Mouse (Mus musculus): ENCODE measurements around the gene Tmem164.
"Not testable (repeated sequence)": the region's sequence is repeated elsewhere in the genome, so short reads cannot be mapped to it uniquely, and the experiment has no call there.

Gene Tmem164

DNA sequence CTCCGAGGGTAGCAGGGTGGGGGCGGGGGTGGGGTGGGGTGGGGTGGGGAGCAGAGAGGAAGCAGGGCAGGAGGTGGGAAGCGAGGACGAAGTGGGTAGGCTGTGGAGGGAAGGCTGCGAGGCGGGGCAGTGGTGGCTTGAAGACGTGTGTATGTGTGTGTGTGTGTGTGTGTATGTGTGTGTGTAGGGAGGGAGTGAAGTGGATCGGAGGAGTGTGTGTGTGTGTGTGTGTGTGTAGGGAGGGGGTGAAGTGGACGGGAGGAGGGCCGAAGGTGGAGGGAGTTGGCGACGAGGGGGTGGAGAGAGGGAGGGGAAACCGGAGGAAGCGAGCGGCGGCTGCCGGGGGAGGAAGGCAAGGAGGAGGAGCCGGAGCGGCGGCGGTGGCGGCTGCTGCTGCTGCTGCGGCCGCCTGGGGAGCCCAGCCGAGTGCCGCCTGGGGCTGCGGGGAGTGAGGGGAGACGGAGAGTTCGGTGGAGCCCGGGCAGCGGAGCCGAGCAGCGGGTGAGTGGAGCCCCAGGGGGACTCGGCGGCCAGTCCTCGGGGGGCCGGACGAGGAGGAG lies at the start of gene Tmem164:
TSS of gene Tmem164 (plus strand) at position 351 of the 560 bp plus-strand sequence.
- DNase-seq (ENCODE audit: extremely low read depth, insufficient read length, low spot score) = peak; percentile 89

DNA sequence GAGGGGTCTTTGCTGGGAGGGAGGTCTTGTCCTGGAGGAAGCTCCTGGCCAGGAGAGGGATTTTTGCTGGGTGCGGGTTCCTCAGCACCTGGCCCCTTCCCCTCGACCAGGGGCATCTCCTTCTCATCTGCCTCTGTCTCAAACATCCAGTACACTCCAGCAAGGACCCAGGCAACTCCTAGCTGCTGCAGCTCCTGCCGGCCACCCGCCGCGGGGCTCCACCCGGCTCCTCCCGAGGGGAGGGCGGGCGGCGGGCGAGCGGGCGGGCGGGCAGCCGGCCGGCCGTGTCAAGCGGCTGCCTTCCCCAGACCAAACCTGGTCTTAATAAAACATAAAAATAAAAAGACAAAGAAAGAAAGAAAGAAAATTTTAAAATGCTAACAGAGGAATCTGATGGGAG lies 48.2 kb upstream of the Tmem164 start:
- not testable (repeated sequence) for DNase-seq (ENCODE audit: extremely low read depth, insufficient read length, low spot score)

- no peak for DNase-seq (ENCODE audit: extremely low read depth, insufficient read length, low spot score)
Measured at GRCm38 (mm10) chrX:142647202-142647601, 34.0 kb upstream of the Tmem164 start.

DNA sequence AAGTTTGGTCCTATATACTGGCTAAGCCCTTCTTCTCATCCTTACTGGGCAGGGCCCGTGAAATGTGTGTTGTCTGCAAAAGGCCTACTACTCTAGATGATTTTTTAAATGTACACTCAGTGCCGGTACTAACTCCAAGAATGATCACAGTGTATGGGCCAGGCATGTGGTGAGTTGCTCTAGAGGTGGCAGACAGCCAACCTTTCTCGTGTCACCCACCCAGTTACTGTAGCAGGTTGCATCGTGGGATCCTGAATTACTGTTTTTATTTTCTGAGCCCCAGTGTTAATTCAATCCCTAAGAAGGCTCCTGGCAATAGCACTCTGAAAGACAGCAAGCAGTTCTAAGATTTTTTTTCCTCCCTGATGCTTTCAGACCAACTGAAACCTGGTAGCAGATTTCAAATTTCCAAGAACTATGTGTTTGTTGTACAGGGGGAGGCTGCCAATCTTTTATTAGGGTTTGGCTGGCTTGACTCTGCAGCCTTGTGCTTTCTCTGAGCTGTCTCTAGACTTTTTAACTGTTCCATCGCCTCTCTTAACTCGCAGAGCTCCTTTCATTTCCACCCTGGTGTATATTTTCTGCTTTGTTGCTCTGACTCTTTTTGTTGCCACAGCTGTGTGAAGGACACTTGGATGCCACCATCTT lies 31.0 kb upstream of the Tmem164 start:
- DNase-seq (ENCODE audit: extremely low read depth, insufficient read length, low spot score) = no peak

GRCm38 (mm10) chrX:142664704-142665422 lies 16.3 kb upstream of the Tmem164 start:
- no peak for DNase-seq (ENCODE audit: extremely low read depth, insufficient read length, low spot score)

DNA sequence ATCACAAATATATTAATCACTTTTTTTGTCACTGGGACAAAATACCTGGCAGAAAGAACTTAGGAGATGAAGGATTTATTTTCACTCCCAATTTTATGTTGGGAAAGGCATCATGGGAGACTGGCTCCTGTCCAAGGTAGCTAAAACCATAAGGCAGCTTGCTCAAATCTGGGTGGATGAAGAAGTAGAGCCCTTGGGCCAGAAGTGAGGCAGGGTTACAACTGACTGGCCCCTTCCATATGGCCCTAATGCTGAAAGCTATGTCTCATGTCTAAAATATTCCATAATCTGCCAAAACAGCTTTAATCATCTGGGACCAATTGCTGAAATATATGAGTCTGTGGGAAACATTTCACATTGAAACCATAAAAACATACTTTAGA lies 15.8 kb upstream of the Tmem164 start:
- no peak for DNase-seq (ENCODE audit: extremely low read depth, insufficient read length, low spot score)

DNA sequence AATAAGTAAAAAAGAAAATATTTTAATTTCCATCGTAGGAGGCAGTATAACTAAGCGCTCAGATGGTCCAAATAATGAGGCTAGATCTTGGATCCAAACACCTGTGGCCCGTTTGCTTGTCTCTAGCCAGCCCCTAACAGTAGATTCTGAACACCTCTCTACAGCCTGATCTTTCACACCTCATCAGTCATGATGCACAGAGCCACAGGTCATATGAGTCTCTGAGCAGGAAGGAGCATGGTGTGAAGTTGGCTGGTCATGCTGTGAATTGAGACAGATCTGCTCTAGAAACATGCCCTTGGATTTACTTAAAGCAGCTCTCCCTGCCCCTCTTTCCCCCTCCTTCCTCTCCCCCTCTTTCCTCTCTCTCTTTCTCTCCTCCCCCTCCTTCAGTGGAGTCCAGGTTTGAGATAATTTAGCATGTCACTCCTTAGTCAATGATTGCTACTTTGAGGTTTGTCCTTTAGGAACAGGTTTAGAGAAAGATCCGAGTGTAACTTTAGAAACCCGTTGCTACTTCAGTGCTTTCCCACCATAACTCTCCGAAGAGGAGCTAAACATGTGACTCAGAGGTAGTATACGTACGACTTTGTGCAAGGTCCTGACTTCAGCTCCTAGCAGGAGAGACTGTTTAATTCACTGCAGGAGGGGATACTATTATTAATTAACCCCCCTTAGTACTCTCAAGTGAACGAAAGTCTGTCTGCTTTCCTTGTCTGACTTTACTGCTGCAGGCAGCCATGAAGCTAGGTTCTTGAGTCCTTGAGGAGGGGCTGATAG lies 11.7 kb upstream of the Tmem164 start:
- no peak for DNase-seq (ENCODE audit: extremely low read depth, insufficient read length, low spot score)

DNA sequence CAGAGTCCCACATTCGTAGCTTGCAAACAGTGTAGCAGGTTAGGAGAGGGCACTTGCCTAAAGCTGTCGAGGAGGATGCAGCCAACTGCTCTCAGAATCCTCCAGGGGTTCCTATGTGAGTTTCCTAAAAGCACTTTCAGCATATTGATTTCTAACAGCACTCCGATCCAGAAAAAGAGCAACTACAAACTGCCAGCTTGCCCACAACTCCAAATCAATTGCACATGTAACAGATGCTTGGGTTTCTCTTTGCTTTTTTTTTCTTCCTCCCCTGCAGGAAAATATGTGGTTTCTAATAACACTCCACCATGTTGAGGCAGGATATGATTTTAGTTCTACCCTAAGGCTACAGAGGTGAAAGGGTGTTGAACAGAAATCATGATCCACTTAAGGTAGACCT lies 11.1 kb upstream of the Tmem164 start:
- no peak for DNase-seq (ENCODE audit: extremely low read depth, insufficient read length, low spot score)

- DNase-seq (ENCODE audit: extremely low read depth, insufficient read length, low spot score) = no peak
Measured at GRCm38 (mm10) chrX:142671141-142671540, 10.1 kb upstream of the Tmem164 start.

DNA sequence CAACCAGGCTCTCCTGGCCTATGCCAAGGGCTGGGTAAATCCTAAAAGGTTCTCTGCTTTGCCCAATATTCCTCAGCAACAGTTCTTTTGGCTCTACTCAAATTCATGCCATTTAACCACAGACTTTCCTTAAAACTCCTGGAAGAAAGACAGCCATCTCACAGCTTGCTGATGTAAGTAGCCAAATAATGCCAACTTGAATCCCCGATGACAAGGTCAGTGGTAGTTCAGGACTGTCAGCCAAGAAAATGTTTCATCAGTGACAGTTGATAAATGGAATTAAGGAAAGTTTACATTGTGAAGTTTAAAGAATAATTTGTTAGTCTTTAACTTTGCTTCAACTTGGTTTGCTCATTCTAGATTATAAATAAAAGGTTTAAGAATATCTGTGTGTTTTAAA lies 8.5 kb upstream of the Tmem164 start:
- DNase-seq (ENCODE audit: extremely low read depth, insufficient read length, low spot score) = no peak

GRCm38 (mm10) chrX:142677193-142677592 lies 4.0 kb upstream of the Tmem164 start:
- DNase-seq (ENCODE audit: extremely low read depth, insufficient read length, low spot score) = no peak

GRCm38 (mm10) chrX:142678499-142679474 lies 2.4 kb upstream of the Tmem164 start:
- no peak for DNase-seq (ENCODE audit: extremely low read depth, insufficient read length, low spot score)

GRCm38 (mm10) chrX:142679502-142680250 lies 1.5 kb upstream of the Tmem164 start:
- no peak for DNase-seq (ENCODE audit: extremely low read depth, insufficient read length, low spot score)

DNA sequence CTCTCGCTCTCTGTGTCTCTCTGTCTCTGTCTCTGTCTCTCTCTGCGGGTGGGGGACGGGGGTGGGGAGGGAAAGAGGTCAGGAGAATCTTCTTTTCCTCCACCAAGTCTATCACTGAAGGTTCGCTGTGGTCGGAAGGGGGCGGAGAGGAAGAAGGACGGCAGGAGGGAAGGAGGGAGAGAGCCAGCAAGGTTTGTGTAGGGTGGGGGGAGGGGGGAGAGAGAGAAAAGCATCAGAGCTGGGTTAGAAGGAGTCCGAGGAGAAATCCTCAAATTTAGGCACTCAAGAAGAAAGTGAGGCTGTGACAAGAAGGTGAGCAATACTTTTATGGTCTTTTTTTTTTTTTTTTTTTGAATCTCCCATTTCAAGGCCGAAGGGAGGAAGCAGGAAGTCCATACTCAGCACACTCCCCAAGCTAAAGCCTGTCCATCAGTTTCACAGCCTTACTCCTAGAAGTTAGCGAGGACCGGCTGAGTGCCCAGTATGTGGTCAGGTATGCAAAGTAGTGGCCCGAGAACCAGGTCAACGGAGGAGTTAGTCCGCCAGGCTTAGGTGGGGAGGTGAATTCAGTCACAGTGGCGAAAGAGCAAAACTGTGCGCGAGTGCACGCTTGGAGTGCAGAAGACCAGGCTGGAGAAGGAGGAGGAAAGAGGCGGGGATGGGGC lies 683 bp upstream of the Tmem164 start:
- peak; percentile 73 for DNase-seq (ENCODE audit: extremely low read depth, insufficient read length, low spot score)

DNA sequence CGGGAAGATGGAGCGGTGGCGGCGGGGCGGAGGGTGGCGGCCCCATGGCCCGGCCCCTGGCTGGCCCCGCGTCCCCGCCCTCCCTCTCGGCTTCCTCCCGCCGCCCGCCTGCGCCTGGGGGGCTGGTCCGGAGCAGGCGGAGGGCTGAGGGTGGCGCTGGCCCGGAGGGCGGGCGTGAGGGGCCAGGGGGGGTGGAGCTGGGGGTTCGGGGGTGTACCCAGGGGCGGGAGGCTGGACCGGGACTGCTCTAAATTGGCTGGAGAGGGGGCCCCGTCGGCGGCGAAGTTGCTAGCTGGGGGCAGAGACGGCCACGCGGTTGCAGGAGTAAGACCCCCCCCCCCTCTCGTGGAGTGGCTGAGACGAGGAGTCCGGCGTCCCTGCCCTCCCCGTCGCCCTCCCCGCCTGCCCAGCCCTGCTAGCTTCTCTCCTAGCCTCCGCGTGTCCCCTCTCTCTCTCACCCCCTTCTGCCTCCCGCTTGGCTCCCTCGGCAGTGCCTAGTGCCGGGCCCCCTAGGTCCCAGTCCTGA lies 473 bp downstream of the Tmem164 start:
- DNase-seq (ENCODE audit: extremely low read depth, insufficient read length, low spot score) = peak; percentile 78

GRCm38 (mm10) chrX:142682176-142682820 lies 1.1 kb downstream of the Tmem164 start:
- peak; percentile 27 for DNase-seq (ENCODE audit: extremely low read depth, insufficient read length, low spot score)

DNA sequence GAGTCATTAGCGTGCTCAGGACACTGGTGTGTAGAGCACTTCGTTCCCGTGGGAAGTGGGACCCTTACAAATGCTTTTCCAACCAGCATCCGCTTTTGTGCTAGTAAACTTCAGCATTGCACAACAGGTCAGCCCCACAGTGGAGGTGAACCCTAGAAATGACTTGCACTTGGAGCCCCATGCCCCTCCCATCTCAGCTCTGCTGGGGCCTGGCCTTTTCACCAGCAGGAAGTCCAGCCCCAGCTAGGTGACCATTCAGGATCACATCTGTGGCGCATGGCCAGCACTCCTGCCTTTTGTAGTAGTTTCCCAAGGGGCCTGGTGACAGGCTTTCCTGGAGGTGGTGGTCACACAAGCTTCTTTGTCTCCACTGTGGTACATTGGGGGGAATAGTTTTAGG lies 1.8 kb downstream of the Tmem164 start:
- DNase-seq (ENCODE audit: extremely low read depth, insufficient read length, low spot score) = no peak

DNA sequence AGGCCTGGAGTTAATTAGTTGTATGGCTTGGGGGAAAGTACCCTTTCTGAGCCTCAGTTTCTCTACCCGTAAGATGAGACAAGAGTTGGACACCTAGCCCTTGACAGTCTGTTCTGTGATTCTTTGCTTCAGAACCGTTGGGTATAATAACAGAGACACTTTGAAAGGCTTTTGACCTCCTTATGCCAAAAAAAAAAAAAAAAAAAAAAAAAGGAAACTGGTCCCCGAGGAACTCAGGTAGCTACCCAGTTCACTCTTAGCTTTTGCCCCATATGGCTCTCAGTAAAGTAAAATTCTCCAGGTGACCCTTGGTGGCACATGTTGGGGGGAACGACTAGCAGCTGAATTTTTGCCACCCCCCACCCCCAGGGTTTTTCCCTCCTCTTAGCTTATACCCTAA lies 3.5 kb downstream of the Tmem164 start:
- no peak for DNase-seq (ENCODE audit: extremely low read depth, insufficient read length, low spot score)
